Mouse (Mus musculus): ENCODE measurements around the gene E130308A19Rik.

DNA sequence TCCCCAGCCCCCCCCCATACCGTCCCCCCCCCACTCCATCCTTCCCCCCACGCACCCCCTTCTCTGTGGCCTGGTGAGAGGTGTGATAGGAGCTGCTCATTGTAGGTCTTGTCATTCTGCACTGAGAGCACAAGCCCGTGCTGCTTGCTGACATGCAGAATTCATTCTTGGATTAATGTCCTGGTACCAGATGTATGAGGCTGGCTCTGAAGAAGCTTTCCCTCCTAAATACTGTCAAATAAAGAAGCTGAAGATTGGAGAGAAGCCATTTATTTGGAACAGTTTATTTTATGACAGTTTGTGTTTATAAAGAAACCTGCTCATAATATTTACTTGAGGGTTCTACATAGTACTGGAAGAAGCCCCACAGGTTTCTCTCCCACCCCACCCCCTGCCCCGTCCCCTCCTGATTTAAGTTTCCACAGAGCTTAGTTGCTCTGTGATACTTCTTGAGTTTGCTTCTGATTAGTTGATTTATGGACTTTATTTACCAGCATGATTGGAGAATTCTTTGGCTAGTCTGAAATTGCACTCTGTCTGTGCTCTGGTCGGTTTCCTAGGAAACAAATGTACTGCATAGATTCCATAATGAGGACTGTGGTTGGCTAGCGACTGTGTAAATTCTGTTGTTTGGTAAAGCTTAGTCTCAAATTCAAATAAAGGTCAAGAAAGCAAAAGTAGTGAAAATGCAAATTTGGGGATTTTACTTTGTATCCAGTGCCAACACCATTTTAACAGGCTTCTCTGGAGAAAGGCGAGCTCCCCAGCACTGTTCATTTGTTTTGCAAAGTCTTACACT lies 3.3 kb downstream of the E130308A19Rik start:
- TF ChIP-seq POLR2A (IDR thresholded peaks at IDR 0.05; ENCODE audit: borderline replicate concordance, extremely low read depth, insufficient read depth, insufficient read length, poor library complexity, severe bottlenecking) (no peak), CTCF (IDR thresholded peaks at IDR 0.05; ENCODE audit: borderline replicate concordance, extremely low read depth, insufficient read depth, insufficient read length) (no peak)

Measured in brain, embryonic 14.5 days (tissue).